Mouse (Mus musculus) heart, embryonic 10.5 days (tissue): ENCODE data around the gene Zbtb22. TPM values are rescaled to one million over a fixed set of nuclear protein-coding genes. Genes with fewer than 3 reads are reported as not detected.
A peak's percentile ranks its signal among the peaks of the same experiment; 100 is the strongest.

Experiments
- DNase-seq: peaks from one replicate; pipeline ENCODE4 v3.0.0-alpha.2; 2017; ENCODE audit warnings: low spot score
- H3K27ac ChIP-seq: fragments of 300-500 bp; sonication (generic); 2 replicates; pipeline ENCODE4 v1.5.1; 2016; ENCODE audit warnings: mild to moderate bottlenecking
- H3K27me3 ChIP-seq: fragments of 300-500 bp; sonication (generic); 2 replicates; pipeline ENCODE4 v1.6.1; 2016; ENCODE audit warnings: mild to moderate bottlenecking; ENCODE audit not compliant: poor library complexity, insufficient read depth, severe bottlenecking
- H3K36me3 ChIP-seq: fragments of 300-500 bp; sonication (generic); 2 replicates; pipeline ENCODE4 v1.6.1; 2016; ENCODE audit warnings: mild to moderate bottlenecking, moderate library complexity
- H3K4me1 ChIP-seq: fragments of 300-500 bp; sonication (generic); 2 replicates; pipeline ENCODE4 v1.6.1; 2016; ENCODE audit warnings: mild to moderate bottlenecking
- H3K4me3 ChIP-seq: fragments of 300-500 bp; sonication (generic); 2 replicates; pipeline ENCODE4 v1.5.1; 2016; ENCODE audit warnings: mild to moderate bottlenecking, moderate library complexity
- H3K9me3 ChIP-seq: fragments of 300-500 bp; sonication (generic); 2 replicates; pipeline ENCODE4 v1.6.1; 2016; ENCODE audit warnings: mild to moderate bottlenecking, moderate library complexity
- WGBS: fragments of 180-500 bp; shearing (Covaris S2); methylation state at CpG from one replicate; pipeline ENCODE4 v1.1.7; 2016; 5-methylcytosine and 5-hydroxymethylcytosine counted together
- microRNA-seq: library from miRNA; unstranded; fragments of <30 nt; microRNA quantifications from one replicate; pipeline ENCODE4, GENCODE M21; 2017
- polyA plus RNA-seq: library from polyadenylated mRNA; unstranded; fragments of >200 nt; fragmentation: Nextera tagmentation; extraction: Ambion mirVana; gene quantifications from 2 replicates; pipeline ENCODE4 v1.2.1, GENCODE M21; 2016

Zbtb22 gene
- polyA plus RNA-seq, 1 experiment from 2014 or later: 17.3 TPM

DNA sequence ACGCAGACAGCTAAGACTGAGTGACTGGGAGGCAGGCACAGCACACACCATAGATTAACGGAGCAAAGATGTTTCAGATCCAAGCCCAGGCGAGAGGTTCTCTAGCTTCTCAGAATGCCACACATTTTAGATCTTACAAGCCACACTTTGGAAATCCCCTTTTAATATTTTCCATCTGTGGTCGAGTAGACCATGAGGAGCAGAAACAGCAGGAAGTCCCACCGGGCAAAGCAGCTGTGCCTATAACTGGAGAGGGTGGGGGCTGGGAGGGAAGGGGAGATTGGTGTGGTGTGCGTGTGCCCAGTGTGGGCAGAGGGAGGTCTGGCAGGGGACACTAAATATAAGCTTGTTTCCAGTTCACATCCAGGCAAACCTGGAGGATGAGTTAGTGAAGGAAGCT is 41.8 kb downstream of the Zbtb22 start:
- no peak for DNase-seq
- H3K4me1 ChIP-seq: peaks cover 27% of the 10 kb centered on the region
- H3K36me3 ChIP-seq: peaks cover 70% of the 10 kb centered on the region
- H3K9me3 ChIP-seq: no peaks in the 10 kb centered on the region
- H3K4me3 ChIP-seq: no peak overlapping the region
- no peaks in the 10 kb centered on the region for H3K27me3 ChIP-seq
- WGBS: 90% methylated on average over 6 of the region's 6 CpGs
- no peak overlapping the region for H3K27ac ChIP-seq

DNA sequence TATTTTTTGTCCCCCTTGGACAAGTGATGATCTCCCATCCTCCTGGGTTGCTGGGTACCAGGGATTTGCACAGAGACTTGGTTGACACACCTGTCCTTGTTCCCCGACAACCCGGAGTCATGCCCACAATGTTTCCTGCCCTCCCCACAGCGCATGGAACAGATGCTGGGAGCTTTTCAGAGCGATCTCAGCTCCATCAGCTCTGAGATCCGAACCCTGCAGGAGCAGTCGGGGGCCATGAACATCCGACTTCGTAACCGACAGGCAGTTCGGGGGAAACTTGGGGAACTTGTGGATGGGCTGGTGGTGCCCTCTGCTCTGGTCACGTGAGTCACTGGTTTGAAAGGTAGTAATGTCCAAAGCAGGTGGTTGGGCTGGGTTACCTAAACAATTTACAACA is 42.7 kb downstream of the Zbtb22 start:
- Histone ChIP-seq H3K27me3 (no peaks in the 10 kb centered on the region), H3K36me3 (peaks cover 70% of the 10 kb centered on the region), H3K4me3 (no peak overlapping the region), H3K27ac (no peak overlapping the region), H3K9me3 (no peaks in the 10 kb centered on the region), H3K4me1 (peaks cover 18% of the 10 kb centered on the region)
- 91% methylated on average over 11 of the region's 11 CpGs for WGBS
- DNase-seq: no peak

DNA sequence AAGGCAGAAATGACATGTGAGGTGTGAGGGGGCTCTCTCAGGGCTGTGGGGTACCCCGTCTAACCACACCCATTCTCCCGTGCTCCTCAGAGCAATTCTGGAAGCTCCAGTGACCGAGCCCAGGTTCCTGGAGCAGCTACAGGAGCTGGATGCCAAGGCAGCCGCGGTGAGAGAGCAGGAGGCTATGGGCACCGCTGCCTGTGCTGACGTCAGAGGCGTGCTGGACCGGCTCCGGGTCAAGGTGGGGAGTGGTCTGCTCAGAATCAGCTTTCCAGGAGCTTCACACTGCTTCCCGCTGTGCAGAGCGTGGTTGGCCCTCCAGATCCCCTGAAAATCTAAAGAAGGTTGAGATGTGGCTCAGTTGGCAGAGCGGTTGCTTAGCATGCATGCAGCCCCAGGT is 43.4 kb downstream of the Zbtb22 start:
- H3K4me3 ChIP-seq: no peak overlapping the region
- H3K27me3 ChIP-seq: no peaks in the 10 kb centered on the region
- no peak for DNase-seq
- H3K9me3 ChIP-seq: no peaks in the 10 kb centered on the region
- peaks cover 11% of the 10 kb centered on the region for H3K4me1 ChIP-seq
- WGBS: 94% methylated on average over 13 of the region's 13 CpGs
- peaks cover 70% of the 10 kb centered on the region for H3K36me3 ChIP-seq
- no peak overlapping the region for H3K27ac ChIP-seq

DNA sequence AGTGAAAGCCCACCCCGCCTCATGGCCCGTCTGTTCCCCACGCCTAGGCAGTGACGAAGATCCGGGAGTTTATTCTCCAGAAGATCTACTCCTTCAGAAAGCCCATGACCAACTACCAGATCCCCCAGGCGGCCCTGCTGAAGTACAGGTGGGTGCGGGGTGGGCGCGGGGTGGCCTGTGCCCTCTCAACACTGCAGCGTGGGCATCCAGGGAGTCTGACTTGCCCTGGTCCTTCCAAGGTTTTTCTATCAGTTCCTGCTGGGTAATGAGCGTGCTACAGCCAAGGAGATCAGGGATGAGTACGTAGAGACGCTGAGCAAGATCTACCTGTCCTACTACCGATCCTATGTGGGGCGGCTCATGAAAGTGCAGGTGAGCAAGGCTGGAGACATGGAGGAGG is 44.2 kb downstream of the Zbtb22 start:
- H3K4me1 ChIP-seq: peaks cover 5% of the 10 kb centered on the region
- H3K4me3 ChIP-seq: no peak overlapping the region
- H3K9me3 ChIP-seq: no peaks in the 10 kb centered on the region
- peaks cover 69% of the 10 kb centered on the region for H3K36me3 ChIP-seq
- H3K27me3 ChIP-seq: no peaks in the 10 kb centered on the region
- 91% methylated on average over 15 of the region's 15 CpGs for WGBS
- no peak for DNase-seq
- H3K27ac ChIP-seq: no peak overlapping the region

DNA sequence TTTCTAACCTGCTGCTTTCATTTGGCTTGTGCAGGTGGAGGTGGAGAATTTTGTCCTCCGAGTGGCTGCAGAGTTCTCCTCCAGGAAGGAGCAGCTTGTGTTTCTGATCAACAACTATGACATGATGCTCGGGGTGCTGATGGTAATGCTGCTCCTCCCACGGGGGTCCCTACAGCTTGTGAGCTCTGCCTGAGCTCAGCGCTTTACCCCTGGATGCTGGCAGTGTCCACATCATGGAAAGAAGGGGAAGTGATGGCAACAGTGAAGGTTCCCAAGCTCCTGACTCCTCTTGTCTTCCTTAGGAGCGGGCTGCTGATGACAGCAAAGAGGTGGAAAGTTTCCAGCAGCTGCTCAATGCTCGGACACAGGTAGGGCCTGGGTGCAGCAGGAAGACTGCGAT is 47.2 kb downstream of the Zbtb22 start:
- no peaks in the 10 kb centered on the region for H3K27me3 ChIP-seq
- H3K9me3 ChIP-seq: no peaks in the 10 kb centered on the region
- no peak overlapping the region for H3K4me3 ChIP-seq
- no peak overlapping the region for H3K27ac ChIP-seq
- H3K36me3 ChIP-seq: peaks cover 85% of the 10 kb centered on the region
- 89% methylated on average over 7 of the region's 7 CpGs for WGBS
- no peaks in the 10 kb centered on the region for H3K4me1 ChIP-seq
- DNase-seq: no peak

DNA sequence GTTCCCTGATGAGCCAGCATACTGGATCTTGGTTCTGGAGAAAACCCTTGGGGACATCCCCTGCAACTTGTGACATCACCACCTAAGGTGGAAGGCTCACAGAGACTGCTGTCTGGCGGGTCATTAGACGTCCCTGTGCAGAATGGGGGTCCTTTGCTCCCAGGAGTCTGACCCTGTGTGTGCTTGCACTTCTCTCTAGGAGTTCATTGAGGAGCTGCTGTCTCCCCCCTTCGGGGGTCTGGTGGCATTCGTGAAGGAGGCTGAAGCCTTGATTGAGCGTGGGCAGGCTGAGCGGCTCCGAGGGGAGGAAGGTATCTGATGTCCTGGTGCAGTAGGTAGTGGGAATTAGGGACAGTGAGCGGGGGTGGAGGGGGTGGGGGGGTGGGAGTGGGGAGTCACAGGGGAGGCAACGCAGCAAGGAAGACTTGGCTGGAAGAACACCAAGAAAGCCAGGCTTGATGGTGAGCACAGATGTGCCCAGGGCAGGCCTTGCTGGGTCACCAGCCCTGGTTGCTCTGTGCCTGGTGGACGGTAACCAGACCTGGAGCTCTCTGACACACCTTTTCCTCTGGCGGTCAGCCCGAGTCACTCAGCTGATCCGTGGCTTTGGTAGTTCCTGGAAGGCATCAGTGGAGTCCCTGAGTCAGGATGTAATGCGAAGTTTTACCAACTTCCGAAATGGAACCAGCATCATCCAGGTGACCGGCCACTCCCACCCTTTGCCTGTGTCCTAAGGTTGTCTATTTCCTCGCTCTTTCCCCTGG is 49.6 kb downstream of the Zbtb22 start:
- 91% methylated on average over 17 of the region's 17 CpGs for WGBS
- Histone ChIP-seq H3K27ac (no peak overlapping the region), H3K27me3 (no peaks in the 10 kb centered on the region), H3K4me1 (no peaks in the 10 kb centered on the region), H3K9me3 (no peaks in the 10 kb centered on the region), H3K36me3 (peaks cover 62% of the 10 kb centered on the region), H3K4me3 (no peak overlapping the region)
- no peak for DNase-seq

DNA sequence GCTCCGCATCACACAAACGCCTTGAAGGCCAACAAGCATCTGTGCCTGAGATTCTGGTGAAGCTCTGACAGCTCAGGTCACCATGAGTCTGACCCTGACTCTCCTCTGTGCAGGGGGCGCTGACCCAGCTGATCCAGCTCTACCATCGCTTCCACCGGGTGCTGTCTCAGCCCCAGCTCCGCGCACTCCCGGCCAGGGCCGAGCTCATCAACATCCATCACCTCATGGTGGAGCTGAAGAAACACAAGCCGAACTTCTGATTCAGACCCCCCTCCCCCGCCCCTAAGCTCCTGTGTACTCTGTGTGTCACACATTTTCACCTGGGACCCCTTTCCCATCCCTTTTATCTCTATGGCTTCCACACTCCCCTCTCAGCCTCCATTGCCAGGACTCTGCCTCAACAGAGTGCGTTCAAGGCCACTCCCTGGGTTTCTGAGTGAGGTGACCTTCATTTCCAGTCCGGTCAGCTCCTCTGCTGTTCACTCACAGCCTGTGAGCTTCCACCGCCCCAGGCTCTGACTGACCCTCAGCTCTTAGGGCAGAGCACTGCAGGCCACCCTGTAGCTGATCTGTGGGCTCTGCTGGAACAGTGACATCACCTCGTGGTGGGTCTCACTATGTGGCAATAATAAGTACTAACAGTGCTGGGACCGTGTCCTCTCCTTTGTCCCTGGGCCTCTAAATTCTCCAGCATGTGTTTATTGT is 50.3 kb downstream of the Zbtb22 start:
- no peak overlapping the region for H3K4me3 ChIP-seq
- no peak for DNase-seq
- WGBS: 86% methylated on average over 16 of the region's 16 CpGs

DNA sequence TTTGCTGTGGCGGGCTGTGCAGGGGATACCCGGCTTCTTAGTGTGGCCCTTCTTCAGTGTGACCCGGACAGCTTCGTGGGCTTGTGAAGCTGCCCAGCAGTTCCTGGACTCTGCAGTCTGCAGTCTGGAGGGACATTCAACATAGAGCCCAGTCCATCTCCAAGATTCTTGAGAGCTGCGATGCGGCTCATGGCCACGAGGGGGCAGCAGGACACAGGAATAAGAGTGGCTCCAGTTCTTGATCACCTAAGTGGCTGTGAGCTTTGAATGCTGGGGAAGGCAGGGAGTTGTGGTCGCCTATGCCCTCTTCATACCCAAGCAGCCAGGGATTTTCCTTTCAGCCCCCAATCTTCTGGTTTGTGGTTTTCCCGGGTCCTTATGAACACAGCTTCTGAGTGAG is 52.8 kb downstream of the Zbtb22 start:
- H3K4me1 ChIP-seq: no peaks in the 10 kb centered on the region
- no peaks in the 10 kb centered on the region for H3K27me3 ChIP-seq
- H3K4me3 ChIP-seq: no peak overlapping the region
- no peaks in the 10 kb centered on the region for H3K9me3 ChIP-seq
- H3K27ac ChIP-seq: no peak overlapping the region
- DNase-seq: peak; percentile 88
- peaks cover 30% of the 10 kb centered on the region for H3K36me3 ChIP-seq
- WGBS: 2% methylated on average over 9 of the region's 9 CpGs

More for the DNA sequence above, 50.3 kb downstream of the Zbtb22 start:
- Histone ChIP-seq H3K36me3 (peaks cover 55% of the 10 kb centered on the region), H3K27me3 (no peaks in the 10 kb centered on the region), H3K4me1 (no peaks in the 10 kb centered on the region), H3K9me3 (no peaks in the 10 kb centered on the region), H3K27ac (no peak overlapping the region)

Small RNAs within 50 kb of the gene (microRNA-seq; reads per million reads assigned to microRNA genes)
- not detected for gene Gm27740

Other genes with a start within 250 kb of the Zbtb22 start
- gene Hnrnpm, start 229.0 kb upstream of the Zbtb22 start, polyA plus RNA-seq: 281 and 336 TPM in 2 replicates
- gene March2, start 197.2 kb upstream of the Zbtb22 start, polyA plus RNA-seq: 65.8 and 73.1 TPM in 2 replicates
- 316 and 329 TPM in 2 replicates for gene Rab11b, start 155.4 kb upstream of the Zbtb22 start, polyA plus RNA-seq
- gene Angptl4, start 134.1 kb upstream of the Zbtb22 start, polyA plus RNA-seq: 7.4 and 19.8 TPM in 2 replicates
- gene Kank3, start 105.4 kb upstream of the Zbtb22 start, polyA plus RNA-seq: 37.1 and 47.9 TPM in 2 replicates
- gene Rps28, start 91.3 kb upstream of the Zbtb22 start, polyA plus RNA-seq: 576 and 657 TPM in 2 replicates
- 482 and 487 TPM in 2 replicates for gene Ndufa7, start 91.3 kb upstream of the Zbtb22 start, polyA plus RNA-seq
- 61.6 and 75.7 TPM in 2 replicates for gene Cd320, start 72.8 kb upstream of the Zbtb22 start, polyA plus RNA-seq
- gene Gm7029, start 42.1 kb upstream of the Zbtb22 start, polyA plus RNA-seq: not detected in 2 replicates
- 3.6 and 5.2 TPM in 2 replicates for gene Kifc1, start 25.2 kb upstream of the Zbtb22 start, polyA plus RNA-seq
- gene Platr17, start 10.8 kb upstream of the Zbtb22 start, polyA plus RNA-seq: 0.28 and 0.73 TPM in 2 replicates
- 46.6 and 52.9 TPM in 2 replicates for gene Daxx, start 6.5 kb upstream of the Zbtb22 start, polyA plus RNA-seq
- 13.9 and 20.5 TPM in 2 replicates for gene Tapbp, start within 50 bp of the Zbtb22 start, polyA plus RNA-seq
- 37.1 and 44.2 TPM in 2 replicates for gene Rgl2, start 13.6 kb downstream of the Zbtb22 start, polyA plus RNA-seq
- 161 and 198 TPM in 2 replicates for gene Pfdn6, start 24.4 kb downstream of the Zbtb22 start, polyA plus RNA-seq
- 35.8 and 48.1 TPM in 2 replicates for gene Wdr46, start 24.8 kb downstream of the Zbtb22 start, polyA plus RNA-seq
- 5.9 and 7.1 TPM in 2 replicates for gene B3galt4, start 35.6 kb downstream of the Zbtb22 start, polyA plus RNA-seq
- gene Vps52, start 39.9 kb downstream of the Zbtb22 start, polyA plus RNA-seq: 47.1 and 47.5 TPM in 2 replicates
- 1,115 and 1,297 TPM in 2 replicates for gene Rps18, start 40.1 kb downstream of the Zbtb22 start, polyA plus RNA-seq
- gene H2-K1, start 84.4 kb downstream of the Zbtb22 start, polyA plus RNA-seq: 13.0 and 16.2 TPM in 2 replicates
- 14.4 and 15.8 TPM in 2 replicates for gene Ring1, start 108.8 kb downstream of the Zbtb22 start, polyA plus RNA-seq
- gene H2-Ke6, start 112.2 kb downstream of the Zbtb22 start, polyA plus RNA-seq: 32.4 and 36.4 TPM in 2 replicates
- 160 and 180 TPM in 2 replicates for gene Slc39a7, start 115.8 kb downstream of the Zbtb22 start, polyA plus RNA-seq
- gene Rxrb, start 115.9 kb downstream of the Zbtb22 start, polyA plus RNA-seq: 31.4 and 40.6 TPM in 2 replicates
- 0.38 and 1.0 TPM in 2 replicates for gene Col11a2, start 123.5 kb downstream of the Zbtb22 start, polyA plus RNA-seq
- gene H2-Oa, start 176.4 kb downstream of the Zbtb22 start, polyA plus RNA-seq: 0.62 and 0.84 TPM in 2 replicates
- 4.2 and 7.1 TPM in 2 replicates for gene H2-DMa, start 203.6 kb downstream of the Zbtb22 start, polyA plus RNA-seq
- gene Brd2, start 206.7 kb downstream of the Zbtb22 start, polyA plus RNA-seq: 77.6 and 101 TPM in 2 replicates
- gene H2-DMb2, start 227.4 kb downstream of the Zbtb22 start, polyA plus RNA-seq: 0.18 TPM in 1 of 2 replicates, not detected in the other
- 0.23 and 0.29 TPM in 2 replicates for gene H2-DMb1, start 237.2 kb downstream of the Zbtb22 start, polyA plus RNA-seq